Mouse (Mus musculus): ENCODE measurements around the gene Cap2. TPM values are rescaled to one million over a fixed set of nuclear protein-coding genes. Genes with fewer than 3 reads are reported as not detected.

Cap2 gene
- polyA plus RNA-seq, 1 experiment = not detected

DNA sequence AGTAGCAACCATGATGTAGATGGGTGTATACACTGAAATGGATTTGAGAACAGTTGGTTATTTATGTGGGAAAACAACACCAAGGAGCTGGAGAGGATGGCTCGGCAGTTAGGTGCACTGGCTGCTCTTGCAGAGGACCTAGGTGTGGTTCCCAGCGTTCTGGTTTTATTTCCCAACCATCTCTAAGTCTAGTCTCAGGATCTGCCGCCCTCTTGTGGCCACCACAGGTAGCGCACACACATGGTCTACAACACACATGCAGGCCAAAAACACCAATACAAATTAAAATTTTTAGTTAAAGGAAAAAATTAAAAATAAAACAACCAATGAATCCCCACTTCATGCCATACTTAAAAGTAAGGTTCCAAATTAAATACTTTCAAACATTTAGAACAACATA is 140.7 kb downstream of the Cap2 start:
- Histone ChIP-seq H3K4me1 (ENCODE audit: control insufficient read depth, insufficient read depth, low read length) (no peaks in the 10 kb centered on the region), H3K27ac (ENCODE audit: insufficient read depth, low read depth, low read length) (no peak overlapping the region)

DNA sequence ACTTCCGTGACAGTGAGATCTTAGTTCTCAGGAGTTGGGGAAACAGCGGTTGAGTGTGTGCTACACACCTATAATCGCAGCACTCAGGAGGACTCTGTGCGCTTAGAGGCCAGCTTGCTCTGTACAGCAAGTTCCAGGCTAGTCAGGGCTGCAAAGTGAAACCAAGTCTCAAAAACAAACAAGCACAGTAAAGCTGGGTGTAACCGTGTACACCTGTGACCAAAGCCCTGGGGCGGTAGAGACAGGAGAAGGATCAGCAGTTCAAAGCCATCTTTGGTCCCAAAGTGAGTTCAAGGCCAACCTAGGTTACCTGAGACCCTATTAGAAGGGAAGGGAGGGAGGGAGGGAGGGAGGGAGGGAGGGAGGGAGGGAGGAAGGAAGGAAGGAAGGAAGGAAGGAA is 142.5 kb downstream of the Cap2 start:
- H3K4me1 ChIP-seq (ENCODE audit: control insufficient read depth, insufficient read depth, low read length) = no peaks in the 10 kb centered on the region
- H3K27ac ChIP-seq (ENCODE audit: insufficient read depth, low read depth, low read length) = no peak overlapping the region
- H3K4me3 ChIP-seq (ENCODE audit: insufficient read depth, low read length) = no peak overlapping the region
- TF ChIP-seq CTCF (IDR thresholded peaks at IDR 0.05; ENCODE audit: low read depth, low read length) (no peak), POLR2A (IDR thresholded peaks at IDR 0.05; ENCODE audit: borderline replicate concordance, low read depth, low read length) (no peak)

More for the DNA sequence above, 140.7 kb downstream of the Cap2 start:
- H3K4me3 ChIP-seq (ENCODE audit: insufficient read depth, low read length) = no peak overlapping the region
- TF ChIP-seq CTCF (IDR thresholded peaks at IDR 0.05; ENCODE audit: low read depth, low read length) (0 out of 2 replicates have a peak, but pooled peaks have one; percentile 33), POLR2A (IDR thresholded peaks at IDR 0.05; ENCODE audit: borderline replicate concordance, low read depth, low read length) (no peak)

DNA sequence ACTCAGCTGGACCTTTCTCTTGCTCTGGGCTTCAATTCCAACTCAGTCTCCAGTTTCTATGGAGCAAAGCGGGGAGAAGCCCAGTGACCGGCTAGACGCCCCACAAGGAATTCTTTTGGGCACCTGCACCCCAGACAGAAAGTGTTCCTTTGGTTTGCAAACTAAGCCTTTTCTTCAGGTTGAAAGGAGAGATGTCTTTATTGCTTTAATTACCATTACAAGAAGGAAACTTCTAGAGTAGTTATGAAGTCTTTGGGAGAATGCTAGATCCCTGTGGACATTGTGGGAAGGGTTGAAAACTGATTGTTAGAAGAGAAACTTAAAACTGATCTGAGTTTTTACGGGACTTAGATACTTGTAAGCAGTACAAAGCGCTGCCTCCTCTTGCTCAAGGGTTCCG is 143.8 kb downstream of the Cap2 start:
- Histone ChIP-seq H3K4me1 (ENCODE audit: control insufficient read depth, insufficient read depth, low read length) (no peaks in the 10 kb centered on the region), H3K27ac (ENCODE audit: insufficient read depth, low read depth, low read length) (no peak overlapping the region), H3K4me3 (ENCODE audit: insufficient read depth, low read length) (no peak overlapping the region)
- no peak for TF ChIP-seq POLR2A (IDR thresholded peaks at IDR 0.05; ENCODE audit: borderline replicate concordance, low read depth, low read length)
- TF ChIP-seq CTCF (IDR thresholded peaks at IDR 0.05; ENCODE audit: low read depth, low read length) = no peak

DNA sequence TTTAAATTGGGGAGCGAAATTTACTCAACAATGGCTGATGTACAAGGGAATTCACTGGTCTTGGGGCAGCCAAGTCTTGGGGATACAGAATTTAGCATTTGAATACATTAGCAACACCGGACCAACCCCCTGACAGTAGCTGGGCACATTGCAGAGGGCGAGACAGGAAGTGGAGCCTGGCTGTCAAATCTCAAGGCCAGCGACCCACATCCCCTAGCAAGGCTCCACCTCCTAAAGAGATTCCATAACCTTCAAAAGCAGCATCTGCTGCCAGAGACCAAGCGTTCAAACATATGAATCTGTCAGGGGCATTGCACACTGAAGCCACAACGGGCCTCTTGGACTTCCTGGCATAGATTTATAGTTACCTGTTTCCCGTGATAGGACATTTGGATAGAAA is 150.2 kb downstream of the Cap2 start:
- Histone ChIP-seq H3K4me1 (ENCODE audit: control insufficient read depth, insufficient read depth, low read length) (no peaks in the 10 kb centered on the region), H3K4me3 (ENCODE audit: insufficient read depth, low read length) (no peak overlapping the region), H3K27ac (ENCODE audit: insufficient read depth, low read depth, low read length) (no peak overlapping the region)
- no peak for TF ChIP-seq CTCF (IDR thresholded peaks at IDR 0.05; ENCODE audit: low read depth, low read length)
- TF ChIP-seq POLR2A (IDR thresholded peaks at IDR 0.05; ENCODE audit: borderline replicate concordance, low read depth, low read length) = no peak

DNA sequence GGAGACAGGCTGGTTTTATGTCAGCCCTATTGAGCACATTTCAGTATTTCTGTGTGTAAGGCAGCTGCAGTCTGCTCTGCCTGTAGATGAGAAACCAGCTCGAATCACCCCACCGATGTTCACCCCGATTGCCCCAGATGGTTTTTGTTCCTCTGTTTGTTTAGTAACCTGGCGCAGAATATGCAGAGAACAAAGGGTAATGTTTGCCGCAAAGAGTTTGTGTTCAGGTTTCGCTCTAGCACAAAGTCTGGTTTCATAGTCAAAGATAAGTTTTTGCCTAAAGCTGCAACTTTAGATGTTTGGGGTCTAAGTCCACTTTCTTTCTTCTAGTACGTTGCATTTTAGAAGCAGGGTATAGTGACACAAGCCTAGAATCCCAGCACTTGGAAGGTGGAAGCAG is 151.0 kb downstream of the Cap2 start:
- no peak overlapping the region for H3K27ac ChIP-seq (ENCODE audit: insufficient read depth, low read depth, low read length)
- no peak overlapping the region for H3K4me3 ChIP-seq (ENCODE audit: insufficient read depth, low read length)
- H3K4me1 ChIP-seq (ENCODE audit: control insufficient read depth, insufficient read depth, low read length) = no peaks in the 10 kb centered on the region
- TF ChIP-seq POLR2A (IDR thresholded peaks at IDR 0.05; ENCODE audit: borderline replicate concordance, low read depth, low read length) (no peak), CTCF (IDR thresholded peaks at IDR 0.05; ENCODE audit: low read depth, low read length) (no peak)

DNA sequence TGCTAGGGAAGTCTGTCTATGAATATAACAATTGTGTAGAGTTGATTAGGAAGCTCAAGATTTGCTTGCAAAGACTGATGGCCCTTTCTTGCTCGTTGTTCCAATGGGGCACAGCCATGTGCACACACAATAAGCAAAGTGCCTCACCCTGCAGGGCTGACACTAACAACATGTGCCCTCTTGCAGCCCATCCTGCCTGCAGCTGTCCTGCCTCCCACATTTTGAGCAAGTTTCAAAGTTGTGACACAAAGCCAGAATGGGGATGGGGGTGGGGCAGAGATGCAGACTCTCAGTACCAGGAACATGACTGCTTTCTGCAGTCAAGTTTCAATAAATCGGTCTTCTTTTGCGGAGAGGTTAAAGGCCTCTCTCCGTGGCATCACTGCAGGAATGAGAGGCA is 152.0 kb downstream of the Cap2 start:
- Histone ChIP-seq H3K4me1 (ENCODE audit: control insufficient read depth, insufficient read depth, low read length) (no peaks in the 10 kb centered on the region), H3K4me3 (ENCODE audit: insufficient read depth, low read length) (no peak overlapping the region), H3K27ac (ENCODE audit: insufficient read depth, low read depth, low read length) (no peak overlapping the region)
- no peak for TF ChIP-seq POLR2A (IDR thresholded peaks at IDR 0.05; ENCODE audit: borderline replicate concordance, low read depth, low read length)
- TF ChIP-seq CTCF (IDR thresholded peaks at IDR 0.05; ENCODE audit: low read depth, low read length) = no peak

DNA sequence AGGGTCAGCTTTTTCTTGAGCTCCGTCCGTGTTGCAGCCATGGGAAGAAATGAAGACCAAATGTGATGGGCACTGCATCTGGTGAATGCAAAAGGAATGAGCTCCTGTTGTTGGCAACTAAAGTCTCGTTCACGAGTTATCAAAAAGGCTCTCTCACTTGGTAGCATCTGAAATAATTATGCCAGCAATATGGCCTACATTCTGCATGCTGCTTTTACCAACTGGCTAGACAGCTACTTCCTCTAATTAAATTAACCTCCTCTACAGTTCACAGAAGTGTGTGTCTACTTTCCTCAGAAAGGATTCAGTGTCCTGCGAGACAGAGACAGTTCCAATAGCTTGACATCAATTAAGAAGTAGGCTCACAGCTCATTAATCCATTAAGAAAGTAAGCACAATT is 152.9 kb downstream of the Cap2 start:
- Histone ChIP-seq H3K4me1 (ENCODE audit: control insufficient read depth, insufficient read depth, low read length) (no peaks in the 10 kb centered on the region), H3K4me3 (ENCODE audit: insufficient read depth, low read length) (no peak overlapping the region), H3K27ac (ENCODE audit: insufficient read depth, low read depth, low read length) (no peak overlapping the region)
- no peak for TF ChIP-seq POLR2A (IDR thresholded peaks at IDR 0.05; ENCODE audit: borderline replicate concordance, low read depth, low read length)
- TF ChIP-seq CTCF (IDR thresholded peaks at IDR 0.05; ENCODE audit: low read depth, low read length) = no peak

DNA sequence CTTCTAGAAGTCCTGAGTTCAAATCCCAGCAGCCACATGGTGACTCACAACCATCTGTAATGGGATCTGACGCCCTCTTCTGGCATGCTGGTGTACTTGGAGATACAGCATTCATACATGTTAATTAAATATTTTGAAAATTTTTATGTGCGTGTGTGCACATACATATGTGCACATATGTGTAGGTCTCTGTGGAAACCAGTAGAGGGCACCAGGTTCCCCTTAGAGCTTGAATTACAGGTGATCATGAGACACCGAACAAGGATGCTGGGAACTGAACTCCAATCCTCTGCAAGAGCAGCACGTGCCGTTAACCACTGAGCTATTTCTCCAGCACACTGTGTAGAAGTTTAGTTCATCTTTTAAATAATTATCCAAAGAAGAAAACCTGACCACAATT is 157.6 kb downstream of the Cap2 start:
- H3K27ac ChIP-seq (ENCODE audit: insufficient read depth, low read depth, low read length) = no peak overlapping the region
- no peak overlapping the region for H3K4me3 ChIP-seq (ENCODE audit: insufficient read depth, low read length)
- TF ChIP-seq POLR2A (IDR thresholded peaks at IDR 0.05; ENCODE audit: borderline replicate concordance, low read depth, low read length) (no peak), CTCF (IDR thresholded peaks at IDR 0.05; ENCODE audit: low read depth, low read length) (no peak)
- no peaks in the 10 kb centered on the region for H3K4me1 ChIP-seq (ENCODE audit: control insufficient read depth, insufficient read depth, low read length)

DNA sequence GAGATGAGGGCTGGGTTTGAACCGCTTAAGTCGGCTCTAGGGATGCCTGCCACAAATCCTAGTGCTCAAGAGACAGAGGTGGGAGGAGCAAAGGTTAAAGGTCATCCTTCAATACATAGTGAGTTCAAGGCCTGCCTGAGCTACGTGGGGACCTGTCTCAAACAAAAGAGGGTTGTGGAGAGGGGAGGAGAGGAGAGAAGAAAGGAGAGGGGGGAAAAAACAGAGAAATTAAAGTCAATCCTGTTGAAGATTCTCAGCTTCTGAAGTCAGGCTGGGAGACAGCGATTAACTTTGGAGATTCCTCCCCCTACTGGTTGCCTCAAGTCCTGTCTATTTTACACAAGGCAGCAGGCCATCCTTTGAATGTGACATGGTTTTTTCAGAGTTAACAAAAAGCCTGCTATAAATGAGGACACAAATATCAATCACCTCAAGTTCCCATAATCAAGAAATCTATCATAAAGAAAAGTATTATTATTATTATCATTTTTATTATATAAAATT is 161.9 kb downstream of the Cap2 start:
- Histone ChIP-seq H3K27ac (ENCODE audit: insufficient read depth, low read depth, low read length) (no peak overlapping the region), H3K4me3 (ENCODE audit: insufficient read depth, low read length) (no peak overlapping the region), H3K4me1 (ENCODE audit: control insufficient read depth, insufficient read depth, low read length) (no peaks in the 10 kb centered on the region)
- no peak for TF ChIP-seq CTCF (IDR thresholded peaks at IDR 0.05; ENCODE audit: low read depth, low read length)
- TF ChIP-seq POLR2A (IDR thresholded peaks at IDR 0.05; ENCODE audit: borderline replicate concordance, low read depth, low read length) = no peak

DNA sequence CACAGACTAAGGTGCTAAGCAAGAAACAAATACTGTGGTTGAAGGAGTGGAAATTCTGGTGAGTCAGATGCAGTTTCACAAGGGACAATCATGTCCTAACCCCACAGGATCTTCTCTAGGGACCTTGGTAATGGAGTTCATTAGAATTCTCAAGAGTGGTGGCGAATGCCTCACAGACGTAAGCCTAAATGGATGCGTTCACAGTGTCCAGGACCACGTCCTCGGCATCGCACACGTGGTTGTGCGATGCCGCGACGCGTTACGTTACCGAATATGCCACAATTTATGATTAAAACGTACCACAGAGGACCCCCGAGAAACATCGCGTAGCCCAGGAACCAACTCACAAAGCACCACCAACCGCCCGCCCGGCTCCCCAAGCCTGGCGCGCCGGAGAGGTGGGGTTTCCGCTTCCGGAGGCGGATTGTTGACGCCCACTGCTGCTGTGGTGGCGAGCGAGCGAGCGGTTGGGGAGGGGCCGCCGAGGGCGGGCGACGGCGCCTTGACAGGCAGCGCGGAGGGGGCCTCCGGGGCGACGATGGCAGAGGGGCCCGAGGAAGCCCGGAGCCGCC is 167.5 kb downstream of the Cap2 start, which contains the start of gene Fam8a1:
Gene Fam8a1, plus strand, starts transcription at position 475 of the 572 bp plus-strand sequence.
- peak within 1 kb of the TSS; percentile 96 for H3K4me3 ChIP-seq (ENCODE audit: insufficient read depth, low read length)
- H3K4me1 ChIP-seq (ENCODE audit: control insufficient read depth, insufficient read depth, low read length) = peaks cover 6% of the 10 kb centered on the region
- TF ChIP-seq CTCF (IDR thresholded peaks at IDR 0.05; ENCODE audit: low read depth, low read length) (no peak), POLR2A (IDR thresholded peaks at IDR 0.05; ENCODE audit: borderline replicate concordance, low read depth, low read length) (no peak)
- 0 out of 2 replicates have a peak within 1 kb of the TSS, but pooled peaks have one; percentile 21 for H3K27ac ChIP-seq (ENCODE audit: insufficient read depth, low read depth, low read length)

All from bone marrow macrophage, adult 2 months (primary cell).